ENCODE assay signal across 15 mouse cellular contexts in the genomic region with DNA sequence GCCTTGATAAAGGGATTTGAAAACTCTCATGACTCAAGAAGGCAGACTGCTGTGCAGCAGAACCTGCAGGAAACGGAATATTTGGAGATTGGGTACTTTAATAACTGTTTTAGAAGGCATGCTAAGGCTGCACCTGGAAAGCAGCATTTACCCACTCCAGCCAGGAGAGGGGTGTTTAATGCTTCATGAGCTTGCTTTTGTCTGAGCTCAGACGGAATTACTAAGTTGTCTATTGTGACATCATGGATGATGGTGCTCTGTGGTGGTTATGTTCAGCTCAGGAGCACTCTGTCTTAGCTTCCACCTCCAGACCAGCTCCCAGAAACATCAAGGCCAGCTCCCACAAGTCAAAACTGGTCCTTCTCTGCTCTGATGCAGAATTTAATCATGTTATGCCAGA. TPM values are rescaled to one million over a fixed set of nuclear protein-coding genes. Genes with fewer than 3 reads are reported as not detected.
A peak's percentile ranks its signal among the peaks of the same experiment; 100 is the strongest.
DNase-seq lines count a peak whose midpoint lies in the region; ATAC-seq and TF ChIP-seq lines count a peak whose summit lies in the region.
"Had no signal": no experiment of that assay in that cellular context is flagged by ENCODE, and none has a peak within 500 bp of the region (broad histone marks: within the 10 kb centered on the region; RNA-seq: fewer than 3 reads in every experiment).

No protein-coding gene starts in this region.

- DNase-seq in cerebellum, postnatal 10 days, result peak; percentile 36 to 50
- no peak for DNase-seq in cerebellum, adult 9-10 months
- no peak for DNase-seq in layer of hippocampus, adult 2 months (ENCODE audit: low spot score in 2 of 2)
- DNase-seq in layer of hippocampus, postnatal 25 days (ENCODE audit: extremely low spot score in 1 of 2, low spot score in 1 of 2), result no peak
- no peak for DNase-seq in hindbrain, embryonic 14.5 days (ENCODE audit: low spot score)
- peak; percentile 61 for DNase-seq in midbrain, postnatal 0 days (ENCODE audit: low spot score)
- no peak for DNase-seq in adrenal gland, adult 2 months
- DNase-seq in left cerebral cortex, adult 18-20 months (ENCODE audit: low spot score in 2 of 2), result no peak
- DNase-seq: layer of hippocampus, postnatal 36 days; thymus, postnatal 25 days had no signal

- H3K4me2 ChIP-seq in hindbrain, embryonic 14.5 days (replicated peaks), result peak overlapping the region; percentile 65; the same call in 1 of the 2 replicates
- no peak overlapping the region for H3K4me2 ChIP-seq in midbrain, postnatal 0 days (ENCODE audit: low read depth, low read length, poor library complexity, severe bottlenecking)

- no peaks in the 10 kb centered on the region for H3K36me3 ChIP-seq in hindbrain, embryonic 14.5 days (replicated peaks; ENCODE audit: control insufficient read depth, insufficient read depth)
- H3K36me3 ChIP-seq in midbrain, postnatal 0 days (ENCODE audit: insufficient read depth, low read length), result no peaks in the 10 kb centered on the region
- H3K36me3 ChIP-seq: G1E had no signal

- H3K9ac ChIP-seq in hindbrain, embryonic 14.5 days, result 0 out of 2 replicates have a peak overlapping the region, but pooled peaks have one; percentile 14
- H3K9ac ChIP-seq in midbrain, postnatal 0 days (replicated peaks; ENCODE audit: low read length, poor library complexity, severe bottlenecking), result peak overlapping the region; percentile 36; the same call in 1 of the 2 replicates

- no peak overlapping the region for H3K4me3 ChIP-seq in layer of hippocampus, adult 2 months
- no peak overlapping the region for H3K4me3 ChIP-seq in hindbrain, embryonic 14.5 days (replicated peaks; ENCODE audit: low read length)
- H3K4me3 ChIP-seq in midbrain, postnatal 0 days (ENCODE audit: low read depth, low read length), result no peak overlapping the region
- H3K4me3 ChIP-seq: erythroblast, embryonic 14.5 days had no signal

- H3K27ac ChIP-seq in layer of hippocampus, adult 2 months, result no peak overlapping the region
- peak overlapping the region; percentile 98 for H3K27ac ChIP-seq in hindbrain, embryonic 14.5 days
- peak overlapping the region; percentile 72 for H3K27ac ChIP-seq in midbrain, postnatal 0 days (ENCODE audit: low read depth, low read length)
- H3K27ac ChIP-seq: kidney, postnatal 0 days had no signal

- peak; percentile 44 for TF ChIP-seq CTCF in layer of hippocampus, adult 2 months (conservative IDR thresholded peaks at IDR 0.05)
- TF ChIP-seq CTCF in midbrain, postnatal 0 days (IDR thresholded peaks at IDR 0.05), result peak; percentile 52

- H3K4me1 ChIP-seq in hindbrain, embryonic 14.5 days (replicated peaks; ENCODE audit: control insufficient read depth, insufficient read depth, low read length), result peaks cover 13% of the 10 kb centered on the region
- peaks cover 10% of the 10 kb centered on the region; the same call in 1 of the 2 replicates for H3K4me1 ChIP-seq in midbrain, postnatal 0 days (ENCODE audit: insufficient read depth, low read length)

- WGBS in hindbrain, embryonic 14.5 days, result 32% methylated on average over 2 of the region's 2 CpGs
- WGBS in midbrain, postnatal 0 days, result 16% methylated on average over 2 of the region's 2 CpGs

- H3K27me3 ChIP-seq in hindbrain, embryonic 14.5 days (ENCODE audit: control insufficient read depth, insufficient read depth, low read length), result peaks cover 6% of the 10 kb centered on the region; the same call in 1 of the 2 replicates
- no peaks in the 10 kb centered on the region for H3K27me3 ChIP-seq in midbrain, postnatal 0 days (ENCODE audit: insufficient read depth, low read length)

- no peaks in the 10 kb centered on the region for H3K9me3 ChIP-seq in hindbrain, embryonic 14.5 days (ENCODE audit: control insufficient read depth, low read length)
- no peaks in the 10 kb centered on the region for H3K9me3 ChIP-seq in midbrain, postnatal 0 days (ENCODE audit: low read length)

- ATAC-seq in hindbrain, embryonic 14.5 days (ENCODE audit: low FRiP score), result peak; percentile 7; the same call in 1 of the 2 replicates
- ATAC-seq in midbrain, postnatal 0 days (ENCODE audit: low FRiP score), result 0 out of 2 replicates have a peak, but pooled peaks have one; percentile 32

RNA-seq across cellular contexts. Expression of gene Mab21l1, which starts 7.5 kb away (rescaled TPM):
- total RNA-seq in layer of hippocampus, adult 2 months (2021), result under 1 TPM; 0.64 to 0.77 TPM
- under 1 TPM; 0.44 to 0.75 TPM for total RNA-seq in layer of hippocampus, postnatal 25 days (2021)
- 131 and 149 TPM in 2 replicates for polyA plus RNA-seq in hindbrain, embryonic 14.5 days (2014; fragmentation: Nextera tagmentation; extraction: Ambion mirVana)
- total RNA-seq in midbrain, postnatal 0 days (2014; rRNA removed), result 151 and 152 TPM in 2 replicates
- polyA plus RNA-seq in midbrain, postnatal 0 days (2015; fragmentation: Nextera tagmentation; extraction: Ambion mirVana), result 131 and 148 TPM in 2 replicates
- total RNA-seq in adrenal gland, adult 2 months (2021), result 1 to 10 TPM in 1 of 2 experiments, under 1 TPM in 1; 0.58 to 1.9 TPM
- polyA plus RNA-seq in adrenal gland, adult 2 months (2012; rRNA removed), result 0.22 and 0.73 TPM in 2 replicates
- total RNA-seq in left cerebral cortex, adult 18-20 months (2021), result 1 to 10 TPM; 1.8 to 2.1 TPM
- total RNA-seq: hematopoietic stem cell, adult 5-6 weeks; liver, adult 2 months had no signal
- polyA plus RNA-seq: erythroblast, embryonic 14.5 days; G1E; liver, adult 2 months had no signal

Comparison
In these comparisons a context has a peak if more than half of its experiments do, and no peak if none do; other contexts are left out.
1. DNase-seq: peak in cerebellum, postnatal 10 days (2 of 2) and midbrain, postnatal 0 days (single experiment); none in cerebellum, adult 9-10 months (single experiment), layer of hippocampus, adult 2 months (0 of 2), layer of hippocampus, postnatal 25 days (0 of 2), hindbrain, embryonic 14.5 days (single experiment), adrenal gland, adult 2 months (single experiment) and left cerebral cortex, adult 18-20 months (0 of 2).
2. RNA of gene Mab21l1, which starts 7.5 kb away (total RNA-seq): 151 to 152 TPM in midbrain, postnatal 0 days; 1.8 to 2.1 TPM in left cerebral cortex, adult 18-20 months, 0.58 to 1.9 TPM in adrenal gland, adult 2 months, 0.64 to 0.77 TPM in layer of hippocampus, adult 2 months and 0.44 to 0.75 TPM in layer of hippocampus, postnatal 25 days; every median in the first group is over 10 times any median in the second.